Mouse (Mus musculus): ENCODE measurements at regions not wholly inside any gene's neighbourhood (a gene's known extent, or its start where the extent isn't known, plus 50 kb on each side); places are given as distances from the start of the nearest gene placed in this dataset.

DNA sequence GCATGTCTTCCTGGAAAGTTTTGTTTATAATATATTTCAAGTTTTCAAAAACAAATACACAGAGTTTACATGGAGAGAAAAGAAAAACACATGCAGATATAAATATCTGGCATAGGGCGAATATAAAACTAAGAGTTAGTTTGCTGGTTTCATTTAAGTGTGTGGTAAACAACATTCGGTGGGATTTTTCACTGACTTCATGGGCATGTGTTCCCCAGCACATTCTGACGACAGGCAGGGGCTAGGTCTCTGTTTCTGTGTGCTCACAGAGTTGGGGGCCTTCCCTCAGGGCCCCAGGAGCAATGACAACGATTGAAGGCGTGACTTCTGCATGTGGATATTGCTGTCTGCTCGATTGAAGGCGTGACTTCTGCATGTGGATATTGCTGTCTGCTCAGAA, 193.3 kb upstream of the Npvf start:
- Histone ChIP-seq H3K4me1 (ENCODE audit: control insufficient read depth, insufficient read depth, low read length) (no peaks in the 10 kb centered on the region), H3K27ac (ENCODE audit: low read length) (no peak overlapping the region), H3K9me3 (replicated peaks; ENCODE audit: control insufficient read depth, low read length) (no peaks in the 10 kb centered on the region), H3K36me3 (ENCODE audit: control insufficient read depth, insufficient read depth) (no peaks in the 10 kb centered on the region), H3K9ac (ENCODE audit: low read length) (no peak overlapping the region), H3K4me3 (ENCODE audit: low read length) (no peak overlapping the region), H3K27me3 (ENCODE audit: control insufficient read depth, insufficient read depth, low read length) (0 out of 2 replicates have a peak, but pooled peaks cover 2% of the 10 kb centered on the region), H3K4me2 (ENCODE audit: low read depth, low read length) (no peak overlapping the region)
- ATAC-seq (replicated peaks; ENCODE audit: extremely low read depth, insufficient read depth, low FRiP score): no peak
- WGBS: 78% methylated on average over 7 of the region's 7 CpGs

DNA sequence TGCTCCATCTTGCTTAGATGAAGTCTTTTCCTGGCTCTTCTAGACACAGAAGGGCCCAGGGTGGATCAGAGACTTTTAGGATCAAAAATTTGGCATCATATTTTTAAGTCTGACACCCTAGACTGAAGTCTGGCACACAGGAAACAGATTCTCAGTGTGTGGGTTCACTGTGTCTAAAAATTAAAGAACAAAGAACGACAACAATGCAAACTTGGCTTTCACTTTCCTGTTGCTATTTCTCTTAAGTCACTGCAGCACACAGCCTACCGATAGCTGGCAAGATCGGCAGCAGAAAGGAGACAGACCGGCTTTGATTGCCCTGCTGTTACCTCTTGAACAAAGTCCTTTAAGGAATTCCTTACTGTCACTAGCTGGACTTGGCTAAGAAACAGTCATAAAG, 204.9 kb upstream of the Npvf start:
- Histone ChIP-seq H3K36me3 (ENCODE audit: control insufficient read depth, insufficient read depth) (no peaks in the 10 kb centered on the region), H3K4me3 (ENCODE audit: low read length) (no peak overlapping the region), H3K4me2 (ENCODE audit: low read depth, low read length) (no peak overlapping the region), H3K27me3 (ENCODE audit: control insufficient read depth, insufficient read depth, low read length) (no peaks in the 10 kb centered on the region), H3K27ac (ENCODE audit: low read length) (no peak overlapping the region), H3K9me3 (replicated peaks; ENCODE audit: control insufficient read depth, low read length) (no peaks in the 10 kb centered on the region), H3K9ac (ENCODE audit: low read length) (no peak overlapping the region), H3K4me1 (ENCODE audit: control insufficient read depth, insufficient read depth, low read length) (no peaks in the 10 kb centered on the region)
- 60% methylated on average over 4 of the region's 4 CpGs for WGBS
- no peak for ATAC-seq (replicated peaks; ENCODE audit: extremely low read depth, insufficient read depth, low FRiP score)

DNA sequence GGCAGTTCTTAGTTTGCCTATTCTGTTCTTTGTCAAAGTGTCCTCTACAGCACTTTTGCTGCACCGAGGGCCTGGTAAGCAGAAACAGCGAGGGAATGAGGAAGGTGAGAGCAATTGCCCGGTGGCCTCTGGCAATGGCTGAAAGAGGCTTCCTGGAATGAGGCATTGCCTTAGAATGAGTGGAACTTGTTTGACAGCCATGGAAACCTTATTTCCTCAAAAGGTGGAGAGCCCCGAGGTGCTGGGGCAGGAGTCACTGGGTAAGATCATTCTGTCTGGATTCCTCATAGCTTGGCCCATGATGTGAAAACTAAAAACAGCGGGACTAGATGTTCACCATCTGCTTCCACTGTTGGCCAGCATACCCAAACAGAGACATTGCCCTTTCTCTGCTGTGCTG, 223.8 kb upstream of the Npvf start:
- ATAC-seq (replicated peaks; ENCODE audit: extremely low read depth, insufficient read depth, low FRiP score): no peak
- Histone ChIP-seq H3K4me3 (ENCODE audit: low read length) (no peak overlapping the region), H3K9me3 (replicated peaks; ENCODE audit: control insufficient read depth, low read length) (no peaks in the 10 kb centered on the region), H3K4me1 (ENCODE audit: control insufficient read depth, insufficient read depth, low read length) (no peaks in the 10 kb centered on the region), H3K27ac (ENCODE audit: low read length) (no peak overlapping the region), H3K27me3 (ENCODE audit: control insufficient read depth, insufficient read depth, low read length) (no peaks in the 10 kb centered on the region), H3K9ac (ENCODE audit: low read length) (no peak overlapping the region), H3K36me3 (ENCODE audit: control insufficient read depth, insufficient read depth) (no peaks in the 10 kb centered on the region), H3K4me2 (ENCODE audit: low read depth, low read length) (no peak overlapping the region)
- WGBS: 78% methylated on average over 5 of the region's 5 CpGs

DNA sequence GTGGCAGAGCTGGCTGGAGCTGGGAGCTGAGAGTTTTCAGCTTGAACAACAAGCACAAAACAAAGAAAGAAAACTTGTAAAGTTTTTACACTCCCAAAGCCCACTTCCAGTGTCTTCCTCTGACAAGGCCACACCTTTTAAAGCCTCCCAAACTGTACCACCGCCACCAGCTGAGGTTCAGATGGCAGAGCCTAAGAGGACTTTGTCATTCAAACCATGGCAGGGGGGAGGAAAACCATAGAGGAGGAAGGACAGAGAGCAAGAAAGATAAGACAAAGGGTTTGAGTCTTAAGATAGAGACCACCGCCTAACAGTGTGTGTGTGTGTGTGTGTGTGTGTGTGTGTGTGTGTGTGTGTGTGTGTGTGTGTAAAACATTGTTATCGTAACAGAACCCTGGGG, 228.1 kb upstream of the Npvf start:
- Histone ChIP-seq H3K36me3 (ENCODE audit: control insufficient read depth, insufficient read depth) (no peaks in the 10 kb centered on the region), H3K4me1 (ENCODE audit: control insufficient read depth, insufficient read depth, low read length) (no peaks in the 10 kb centered on the region), H3K27ac (ENCODE audit: low read length) (no peak overlapping the region), H3K4me3 (ENCODE audit: low read length) (no peak overlapping the region), H3K4me2 (ENCODE audit: low read depth, low read length) (no peak overlapping the region), H3K27me3 (ENCODE audit: control insufficient read depth, insufficient read depth, low read length) (no peaks in the 10 kb centered on the region), H3K9ac (ENCODE audit: low read length) (no peak overlapping the region), H3K9me3 (replicated peaks; ENCODE audit: control insufficient read depth, low read length) (no peaks in the 10 kb centered on the region)
- no peak for ATAC-seq (replicated peaks; ENCODE audit: extremely low read depth, insufficient read depth, low FRiP score)
- 64% methylated on average over 3 of the region's 3 CpGs for WGBS

DNA sequence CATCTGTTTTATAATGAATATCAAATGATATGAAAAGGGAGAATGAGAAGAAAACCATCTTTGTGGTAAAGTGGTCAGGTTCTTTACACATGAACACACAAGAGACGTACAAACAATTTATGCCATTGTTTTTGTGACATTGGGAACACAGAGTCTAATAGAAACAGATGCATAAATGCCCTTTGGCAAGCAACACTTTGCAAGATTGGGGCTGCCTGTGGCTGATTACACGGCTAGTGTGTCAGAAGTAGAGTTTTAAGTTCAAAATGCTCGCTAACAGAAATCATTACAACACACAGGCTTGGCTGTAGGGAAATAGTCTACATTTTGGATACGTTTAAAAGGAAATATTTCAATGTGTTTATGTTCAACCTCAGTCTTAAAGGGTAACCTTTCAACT, 228.5 kb upstream of the Npvf start:
- no peak overlapping the region for H3K9ac ChIP-seq (ENCODE audit: low read length)
- no peaks in the 10 kb centered on the region for H3K27me3 ChIP-seq (ENCODE audit: control insufficient read depth, insufficient read depth, low read length)
- no peak for ATAC-seq (replicated peaks; ENCODE audit: extremely low read depth, insufficient read depth, low FRiP score)
- no peak overlapping the region for H3K27ac ChIP-seq (ENCODE audit: low read length)
- H3K36me3 ChIP-seq (ENCODE audit: control insufficient read depth, insufficient read depth): no peaks in the 10 kb centered on the region
- H3K4me2 ChIP-seq (ENCODE audit: low read depth, low read length): no peak overlapping the region
- 76% methylated on average over 4 of the region's 4 CpGs for WGBS
- H3K4me3 ChIP-seq (ENCODE audit: low read length): no peak overlapping the region
- no peaks in the 10 kb centered on the region for H3K9me3 ChIP-seq (replicated peaks; ENCODE audit: control insufficient read depth, low read length)
- H3K4me1 ChIP-seq (ENCODE audit: control insufficient read depth, insufficient read depth, low read length): no peaks in the 10 kb centered on the region

DNA sequence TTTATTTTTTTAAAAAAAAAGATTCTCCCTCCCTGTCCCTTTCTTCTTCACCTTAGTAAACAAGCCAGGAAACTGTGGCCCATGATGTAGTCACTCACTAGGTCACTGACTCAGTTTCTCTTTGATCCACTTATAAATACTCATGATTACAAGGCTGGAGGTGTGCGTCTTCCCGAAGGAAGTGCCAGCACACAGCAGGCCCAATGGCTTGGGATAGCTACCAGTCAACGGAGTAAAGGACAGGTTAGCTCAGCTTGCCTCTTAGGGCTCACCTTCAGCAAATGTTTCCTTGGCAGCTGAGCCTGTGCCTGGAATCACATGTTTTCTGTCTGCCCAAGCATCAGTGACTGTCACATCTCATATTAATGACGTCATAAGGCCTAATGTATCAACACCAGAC, 230.8 kb upstream of the Npvf start:
- no peak for ATAC-seq (replicated peaks; ENCODE audit: extremely low read depth, insufficient read depth, low FRiP score)
- Histone ChIP-seq H3K4me2 (ENCODE audit: low read depth, low read length) (no peak overlapping the region), H3K9me3 (replicated peaks; ENCODE audit: control insufficient read depth, low read length) (no peaks in the 10 kb centered on the region), H3K4me3 (ENCODE audit: low read length) (no peak overlapping the region), H3K4me1 (ENCODE audit: control insufficient read depth, insufficient read depth, low read length) (peaks cover under 1% of the 10 kb centered on the region), H3K27ac (ENCODE audit: low read length) (no peak overlapping the region), H3K9ac (ENCODE audit: low read length) (no peak overlapping the region), H3K27me3 (ENCODE audit: control insufficient read depth, insufficient read depth, low read length) (peaks cover 5% of the 10 kb centered on the region; the same call in 1 of the 2 replicates), H3K36me3 (ENCODE audit: control insufficient read depth, insufficient read depth) (no peaks in the 10 kb centered on the region)
- WGBS: 88% methylated on average over 4 of the region's 4 CpGs

DNA sequence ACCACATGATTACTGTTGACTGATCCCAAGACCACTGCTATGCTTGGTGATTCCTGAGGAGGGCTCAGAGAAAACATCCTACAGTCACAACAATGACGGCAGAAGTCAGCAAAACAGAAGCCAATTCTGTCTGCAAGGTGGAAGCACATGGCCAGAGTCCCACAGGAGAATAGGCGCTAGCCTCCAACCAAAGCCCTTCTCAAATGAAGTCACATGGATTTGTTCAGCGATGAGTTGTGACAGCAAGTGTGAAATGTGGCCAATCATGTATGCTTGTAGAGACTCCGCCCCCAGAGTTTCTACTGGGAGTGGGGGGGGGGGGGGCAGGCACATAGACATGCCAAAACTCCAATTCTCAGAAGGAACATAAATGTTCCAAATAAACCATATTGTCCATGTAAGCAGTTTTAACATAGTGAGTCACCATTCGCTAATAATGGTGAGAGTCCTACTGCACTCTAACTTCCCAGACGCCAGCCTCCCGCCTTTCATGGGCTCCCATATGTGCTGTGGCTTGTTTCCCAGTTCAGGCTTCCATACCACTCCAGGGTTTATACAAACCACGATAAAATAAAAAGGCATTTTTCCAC, 231.6 kb upstream of the Npvf start:
- Histone ChIP-seq H3K4me3 (ENCODE audit: low read length) (no peak overlapping the region), H3K9me3 (replicated peaks; ENCODE audit: control insufficient read depth, low read length) (no peaks in the 10 kb centered on the region), H3K4me1 (ENCODE audit: control insufficient read depth, insufficient read depth, low read length) (peaks cover 9% of the 10 kb centered on the region), H3K36me3 (ENCODE audit: control insufficient read depth, insufficient read depth) (no peaks in the 10 kb centered on the region), H3K4me2 (ENCODE audit: low read depth, low read length) (no peak overlapping the region), H3K27me3 (ENCODE audit: control insufficient read depth, insufficient read depth, low read length) (peaks cover 5% of the 10 kb centered on the region; the same call in 1 of the 2 replicates), H3K9ac (ENCODE audit: low read length) (no peak overlapping the region), H3K27ac (ENCODE audit: low read length) (no peak overlapping the region)
- no peak for ATAC-seq (replicated peaks; ENCODE audit: extremely low read depth, insufficient read depth, low FRiP score)
- 79% methylated on average over 8 of the region's 8 CpGs for WGBS

DNA sequence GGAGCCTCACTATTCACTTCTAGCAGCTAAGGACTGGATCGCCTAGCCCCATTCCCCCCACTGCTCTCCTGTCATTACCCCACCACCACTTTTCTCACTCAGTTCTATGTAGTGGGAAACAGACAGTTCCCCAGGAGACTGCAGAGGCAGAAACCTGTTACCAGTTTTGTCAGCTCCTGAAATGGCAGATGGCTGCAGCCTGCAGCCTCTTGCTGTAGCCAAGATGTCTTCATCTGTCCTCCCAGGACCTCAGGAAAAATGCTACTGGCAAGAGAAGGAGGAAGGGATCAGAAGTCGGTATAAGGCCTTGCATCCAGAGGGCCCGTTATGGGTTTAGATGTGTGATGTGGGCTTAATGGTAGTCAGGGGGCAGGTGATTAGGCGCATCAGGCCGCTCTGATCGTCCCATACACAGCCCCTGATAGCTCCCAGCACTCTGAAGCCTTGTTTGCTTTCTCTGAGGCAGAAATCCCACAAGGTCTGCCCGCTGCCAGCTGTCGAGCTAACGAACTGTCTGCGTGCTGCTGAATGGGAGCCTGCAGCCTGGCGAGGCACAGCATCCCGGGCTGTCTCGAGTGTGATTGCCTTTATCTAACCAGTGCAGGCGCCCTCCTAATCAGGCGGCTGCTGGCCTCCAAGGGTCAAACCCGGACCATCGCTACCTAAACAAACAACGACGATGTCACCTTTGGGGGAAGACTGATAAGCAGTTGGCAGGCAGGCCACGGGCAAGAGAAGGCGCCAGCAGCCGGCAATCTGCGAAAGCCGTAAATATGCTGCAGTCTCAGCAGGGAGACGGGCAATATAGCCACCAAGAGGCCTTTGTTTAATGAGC, 236.3 kb upstream of the Npvf start:
- Histone ChIP-seq H3K4me2 (ENCODE audit: low read depth, low read length) (peak overlapping the region; percentile 53), H3K9ac (ENCODE audit: low read length) (0 out of 2 replicates have a peak overlapping the region, but pooled peaks have one; percentile 3), H3K9me3 (replicated peaks; ENCODE audit: control insufficient read depth, low read length) (no peaks in the 10 kb centered on the region), H3K27me3 (ENCODE audit: control insufficient read depth, insufficient read depth, low read length) (peaks cover 5% of the 10 kb centered on the region; the same call in 1 of the 2 replicates), H3K36me3 (ENCODE audit: control insufficient read depth, insufficient read depth) (no peaks in the 10 kb centered on the region), H3K27ac (ENCODE audit: low read length) (peak overlapping the region; percentile 28), H3K4me3 (ENCODE audit: low read length) (peak overlapping the region; percentile 18), H3K4me1 (ENCODE audit: control insufficient read depth, insufficient read depth, low read length) (peaks cover 9% of the 10 kb centered on the region)
- peak; percentile 90 for ATAC-seq (replicated peaks; ENCODE audit: extremely low read depth, insufficient read depth, low FRiP score)
- WGBS: 9% methylated on average over 25 of the region's 25 CpGs

DNA sequence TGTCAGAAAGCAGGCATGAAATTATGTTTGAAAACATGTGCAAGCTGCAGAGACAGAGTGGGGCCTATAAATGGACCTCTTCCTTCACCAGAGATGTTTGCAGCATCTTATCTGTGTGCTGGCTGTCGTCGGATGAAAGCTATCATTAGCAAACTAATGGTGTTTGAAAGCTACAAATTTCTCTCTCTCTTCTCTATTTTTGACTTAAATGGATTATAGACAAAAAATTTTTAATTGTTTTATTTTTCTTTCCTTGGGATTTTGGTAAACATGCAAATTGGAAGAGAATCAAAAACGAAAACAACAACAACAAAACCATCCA, 236.9 kb upstream of the Npvf start:
- H3K36me3 ChIP-seq (ENCODE audit: control insufficient read depth, insufficient read depth): no peaks in the 10 kb centered on the region
- no peak for ATAC-seq (replicated peaks; ENCODE audit: extremely low read depth, insufficient read depth, low FRiP score)
- H3K9ac ChIP-seq (ENCODE audit: low read length): no peak overlapping the region
- WGBS: 31% methylated on average over 3 of the region's 3 CpGs
- no peak overlapping the region; the same call in 1 of the 2 replicates for H3K4me3 ChIP-seq (ENCODE audit: low read length)
- H3K27me3 ChIP-seq (ENCODE audit: control insufficient read depth, insufficient read depth, low read length): peaks cover 5% of the 10 kb centered on the region; the same call in 1 of the 2 replicates
- H3K9me3 ChIP-seq (replicated peaks; ENCODE audit: control insufficient read depth, low read length): no peaks in the 10 kb centered on the region
- peak overlapping the region; percentile 53 for H3K4me2 ChIP-seq (ENCODE audit: low read depth, low read length)
- H3K4me1 ChIP-seq (ENCODE audit: control insufficient read depth, insufficient read depth, low read length): peaks cover 9% of the 10 kb centered on the region
- no peak overlapping the region for H3K27ac ChIP-seq (ENCODE audit: low read length)

Data from heart, embryonic 16.5 days (tissue).